Mouse (Mus musculus) heart, embryonic 14.5 days (tissue): ENCODE results near the gene Zbtb25. TPM values are rescaled to one million over a fixed set of nuclear protein-coding genes. Genes with fewer than 3 reads are reported as not detected.

Experiments used
- ATAC-seq: fragments of 200-750 bp; cut with Nextera tagmentation; 2 replicates; pipeline ENCODE4 v1.8.0; 2017; ENCODE audit warnings: low read depth, moderate TSS enrichment; ENCODE audit not compliant: insufficient number of reproducible peaks, insufficient read depth, low FRiP score
- H3K27ac ChIP-seq, 2 experiments: fragments of 200-500 bp in 1 of 2; fragments of 300-500 bp in 1 of 2; sonication (generic) in 1 of 2; replicated peaks in 1 of 2; 2 replicates each; pipeline ENCODE4 v1.5.1; 2012 to 2014; ENCODE audit warnings: low read depth in 2 of 2, low read length in 2 of 2, control low read depth in 1 of 2, mild to moderate bottlenecking in 1 of 2, mixed read lengths in 1 of 2; ENCODE audit not compliant: control insufficient read depth in 1 of 2, insufficient read depth in 1 of 2
- H3K27me3 ChIP-seq: fragments of 300-500 bp; sonication (generic); 2 replicates; pipeline ENCODE4 v1.6.1; 2014; ENCODE audit warnings: mild to moderate bottlenecking, low read length, control low read depth; ENCODE audit not compliant: control insufficient read depth, insufficient read depth
- H3K36me3 ChIP-seq: fragments of 300-500 bp; sonication (generic); 2 replicates; pipeline ENCODE4 v1.6.1; 2014; ENCODE audit warnings: mild to moderate bottlenecking, control low read depth, low read length, mixed read lengths; ENCODE audit not compliant: control insufficient read depth, insufficient read depth
- H3K4me1 ChIP-seq, 2 experiments: fragments of 200-500 bp in 1 of 2; fragments of 300-500 bp in 1 of 2; sonication (generic) in 1 of 2; 2 replicates each; pipeline ENCODE4 v1.6.1; 2012 to 2014; ENCODE audit warnings: low read length in 2 of 2, control low read depth in 1 of 2, mixed read lengths in 1 of 2; ENCODE audit not compliant: control insufficient read depth in 2 of 2, insufficient read depth in 2 of 2
- H3K4me2 ChIP-seq: fragments of 300-500 bp; sonication (generic); 2 replicates; pipeline ENCODE4 v1.6.1; 2014; ENCODE audit warnings: mild to moderate bottlenecking, low read length
- H3K4me3 ChIP-seq, 2 experiments: fragments of 200-500 bp in 1 of 2; fragments of 300-500 bp in 1 of 2; sonication (generic) in 1 of 2; 2 replicates each; pipeline ENCODE4 v1.5.1; 2012 to 2014; ENCODE audit warnings: low read length in 2 of 2, mild to moderate bottlenecking in 2 of 2, control low read depth in 1 of 2, low read depth in 1 of 2, moderate library complexity in 1 of 2; ENCODE audit not compliant: control insufficient read depth in 1 of 2, insufficient read depth in 1 of 2
- H3K9ac ChIP-seq: fragments of 300-500 bp; sonication (generic); 2 replicates; pipeline ENCODE4 v1.6.1; 2014; ENCODE audit warnings: mild to moderate bottlenecking, low read length
- H3K9me3 ChIP-seq: fragments of 300-500 bp; sonication (generic); 2 replicates; pipeline ENCODE4 v1.6.1; 2016; ENCODE audit warnings: low read length, control low read depth; ENCODE audit not compliant: control insufficient read depth
- WGBS: fragments of 180-500 bp; shearing (Covaris S2); extraction: QIAGEN DNeasy Blood & Tissue Kit; methylation state at CpG from one replicate; pipeline ENCODE4 v1.1.7; 2014; 5-methylcytosine and 5-hydroxymethylcytosine counted together
- polyA plus RNA-seq: library from polyadenylated mRNA; unstranded; fragments of >200 nt; fragmentation: Nextera tagmentation; extraction: Ambion mirVana; gene quantifications from 2 replicates; pipeline ENCODE4 v1.2.1, GENCODE M21; 2014

Gene Zbtb25
- polyA plus RNA-seq, 1 experiment from 2014 or later = 12.1 TPM

DNA sequence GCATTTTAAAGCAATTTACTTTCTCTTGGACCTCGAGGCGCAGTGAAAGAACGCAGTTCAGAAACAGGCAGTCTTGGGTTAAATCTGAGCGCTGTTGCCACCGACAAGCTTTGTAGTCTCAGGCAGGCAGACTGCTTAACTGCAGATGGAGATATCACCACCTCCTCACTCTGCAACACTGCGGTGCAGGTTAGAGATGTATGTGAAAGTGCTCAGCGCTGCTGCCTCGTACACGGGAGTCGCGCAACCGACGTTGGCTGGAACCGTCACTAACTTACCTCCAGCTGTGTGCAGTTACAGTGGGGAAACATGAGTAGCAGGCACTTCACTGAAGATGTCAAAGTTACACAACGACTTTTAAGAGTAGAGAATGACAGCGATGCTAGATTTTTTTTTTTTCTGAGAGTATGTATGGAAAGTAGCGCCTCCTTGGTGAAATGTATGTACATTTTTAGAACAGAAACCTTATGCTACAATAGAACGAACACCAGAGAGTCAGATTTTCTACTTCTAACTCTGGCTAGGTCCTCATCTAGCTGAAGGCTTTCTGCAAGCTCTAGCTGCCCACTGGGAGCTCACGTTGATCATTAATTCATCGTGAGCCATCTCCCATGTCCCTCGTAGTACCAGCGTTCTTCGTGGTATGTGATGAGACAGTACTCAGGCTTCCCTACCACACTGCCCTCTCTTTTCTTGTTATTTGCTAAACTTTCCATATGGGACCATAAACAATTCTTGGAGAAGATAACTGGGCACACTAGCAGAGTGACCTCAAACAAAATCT is 42.8 kb downstream of the Zbtb25 start:
- Histone ChIP-seq H3K9ac (no peak overlapping the region), H3K4me1 (peaks cover 3 to 5% of the 10 kb centered on the region in 2 experiments), H3K4me3 (no peak overlapping the region), H3K36me3 (peaks cover 15% of the 10 kb centered on the region), H3K27ac (no peak overlapping the region), H3K9me3 (no peaks in the 10 kb centered on the region), H3K27me3 (no peaks in the 10 kb centered on the region), H3K4me2 (no peak overlapping the region)
- 72% methylated on average over 23 of the region's 23 CpGs for WGBS
- ATAC-seq = no peak

- Histone ChIP-seq H3K4me3 (peak within 1 kb of the TSS; percentile 63), H3K9ac (peak within 1 kb of the TSS; percentile 79), H3K36me3 (peaks cover 26% of the 10 kb centered on the region), H3K4me1 (peaks cover 3 to 5% of the 10 kb centered on the region in 2 experiments), H3K27me3 (no peaks in the 10 kb centered on the region), H3K9me3 (no peaks in the 10 kb centered on the region), H3K4me2 (peak within 1 kb of the TSS; percentile 95), H3K27ac (no peak within 1 kb of the TSS)
- peak; percentile 94 for ATAC-seq
- WGBS = under 1% methylated on average over 53 of the region's 53 CpGs
These were observed 44.5 kb downstream of the Zbtb25 start, which contains the start of gene Akap5 for GRCm38 (mm10) chr12:76324679-76325431. TSS of gene Akap5 (plus strand) at chr12:76324891.

GRCm38 (mm10) chr12:76318282-76319212 is 50.9 kb downstream of the Zbtb25 start:
- no peak overlapping the region for H3K4me3 ChIP-seq
- H3K9me3 ChIP-seq = no peaks in the 10 kb centered on the region
- no peaks in the 10 kb centered on the region for H3K27me3 ChIP-seq
- peak overlapping the region; percentile 2 for H3K4me2 ChIP-seq
- peak overlapping the region; percentile 79 to 87 for H3K27ac ChIP-seq
- peaks cover 15 to 22% of the 10 kb centered on the region in 2 experiments for H3K4me1 ChIP-seq
- ATAC-seq = peak; percentile 34; the same call in 1 of the 2 replicates
- 3% methylated on average over 9 of the region's 9 CpGs for WGBS
- H3K36me3 ChIP-seq = peaks cover 40% of the 10 kb centered on the region
- peak overlapping the region; percentile 48 for H3K9ac ChIP-seq

DNA sequence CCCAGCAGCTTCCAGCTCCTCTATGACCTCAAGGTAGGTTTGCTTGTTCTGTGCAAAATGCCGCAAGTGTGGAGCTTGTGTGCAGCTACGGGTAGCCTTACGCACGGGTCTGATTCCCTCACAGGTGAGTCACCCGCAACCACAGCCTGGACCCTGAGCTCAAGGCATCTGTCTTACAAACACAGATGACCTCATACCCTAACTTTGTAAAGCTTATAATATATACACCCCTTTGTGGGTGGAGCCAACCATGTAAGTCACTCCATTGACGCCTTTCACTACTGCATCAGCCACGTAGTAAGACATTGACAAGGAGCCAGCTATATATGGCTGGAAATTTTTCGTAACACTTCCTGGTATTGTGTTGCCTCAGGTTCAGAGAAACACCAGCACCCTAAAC is 57.5 kb downstream of the Zbtb25 start:
- peak; percentile 36 for ATAC-seq
- H3K9ac ChIP-seq = peak overlapping the region; percentile 14; the same call in 1 of the 2 replicates

DNA sequence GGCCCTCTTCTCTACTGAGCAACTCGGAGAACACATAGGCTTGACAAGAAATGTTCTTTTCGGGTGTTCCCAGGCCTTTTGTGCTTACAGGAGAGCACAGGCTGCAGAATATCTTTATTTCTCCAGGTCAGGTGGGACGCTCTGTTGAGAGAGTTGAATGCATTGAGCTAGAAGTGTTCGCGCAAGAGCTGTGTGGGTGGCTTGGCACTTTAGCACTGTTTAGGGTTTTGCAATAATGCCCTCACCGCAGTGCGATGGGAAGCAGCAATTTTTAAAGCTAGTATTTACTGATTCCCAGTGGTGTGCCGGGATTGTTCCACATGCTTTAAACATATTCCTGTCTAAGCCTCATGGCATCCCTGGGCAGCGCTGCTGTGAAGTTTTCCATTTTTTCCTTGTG is 58.2 kb downstream of the Zbtb25 start:
- no peak for ATAC-seq
- no peak overlapping the region for H3K9ac ChIP-seq
- H3K27ac ChIP-seq = no peak overlapping the region
- H3K27me3 ChIP-seq = no peaks in the 10 kb centered on the region
- no peaks in the 10 kb centered on the region for H3K9me3 ChIP-seq
- 87% methylated on average over 9 of the region's 9 CpGs for WGBS
- H3K4me3 ChIP-seq = no peak overlapping the region
- no peak overlapping the region for H3K4me2 ChIP-seq
- peaks cover 31% of the 10 kb centered on the region for H3K36me3 ChIP-seq
- H3K4me1 ChIP-seq = peaks cover 28 to 29% of the 10 kb centered on the region in 2 experiments

More for the DNA sequence above, 57.5 kb downstream of the Zbtb25 start:
- Histone ChIP-seq H3K4me2 (no peak overlapping the region), H3K4me1 (peaks cover 24 to 25% of the 10 kb centered on the region in 2 experiments), H3K4me3 (no peak overlapping the region), H3K27me3 (no peaks in the 10 kb centered on the region), H3K36me3 (peaks cover 31% of the 10 kb centered on the region), H3K9me3 (no peaks in the 10 kb centered on the region), H3K27ac (no peak overlapping the region)
- 63% methylated on average over 8 of the region's 8 CpGs for WGBS

GRCm38 (mm10) chr12:76310633-76311032 is 58.8 kb downstream of the Zbtb25 start:
- ATAC-seq = no peak
- Histone ChIP-seq H3K4me2 (no peak overlapping the region), H3K27me3 (no peaks in the 10 kb centered on the region), H3K9me3 (no peaks in the 10 kb centered on the region), H3K4me1 (peaks cover 28 to 29% of the 10 kb centered on the region in 2 experiments), H3K4me3 (no peak overlapping the region), H3K36me3 (peaks cover 30% of the 10 kb centered on the region), H3K9ac (no peak overlapping the region), H3K27ac (no peak overlapping the region)
- 60% methylated on average over 6 of the region's 6 CpGs for WGBS

DNA sequence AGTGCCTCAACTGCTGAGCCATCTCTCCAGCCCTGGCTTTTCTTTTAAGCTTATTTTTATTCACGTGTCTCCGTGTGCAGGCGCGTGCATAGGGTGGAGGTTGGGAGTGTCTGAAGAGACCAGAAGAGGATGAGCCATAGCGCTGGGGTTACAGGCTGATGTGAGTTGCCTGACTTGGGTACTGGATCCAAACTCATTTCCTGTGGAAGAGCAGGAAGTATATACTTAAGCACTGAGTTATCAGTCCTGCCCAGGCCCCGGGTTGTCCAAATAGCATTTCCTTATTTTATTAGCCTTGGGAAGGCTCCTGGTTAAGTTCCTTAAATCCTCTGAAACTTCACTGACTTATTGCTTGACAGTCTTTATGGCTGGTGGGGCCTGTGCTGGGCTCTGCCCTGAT is 59.4 kb downstream of the Zbtb25 start:
- Histone ChIP-seq H3K27ac (no peak overlapping the region), H3K36me3 (peaks cover 31% of the 10 kb centered on the region), H3K4me3 (no peak overlapping the region), H3K9me3 (no peaks in the 10 kb centered on the region), H3K9ac (no peak overlapping the region), H3K4me1 (peaks cover 28 to 29% of the 10 kb centered on the region in 2 experiments), H3K4me2 (no peak overlapping the region), H3K27me3 (no peaks in the 10 kb centered on the region)
- ATAC-seq = no peak
- WGBS = 73% methylated on average over 6 of the region's 6 CpGs
